Mouse (Mus musculus) thymus, adult 18-20 months (tissue): ENCODE results near the gene Amer2.

Experiments used
- DNase-seq, 2 experiments: peaks; one replicate each; pipeline ENCODE4 v3.0.0; 2022; ENCODE audit warnings: mixed read lengths in 2 of 2

Amer2 gene

DNA sequence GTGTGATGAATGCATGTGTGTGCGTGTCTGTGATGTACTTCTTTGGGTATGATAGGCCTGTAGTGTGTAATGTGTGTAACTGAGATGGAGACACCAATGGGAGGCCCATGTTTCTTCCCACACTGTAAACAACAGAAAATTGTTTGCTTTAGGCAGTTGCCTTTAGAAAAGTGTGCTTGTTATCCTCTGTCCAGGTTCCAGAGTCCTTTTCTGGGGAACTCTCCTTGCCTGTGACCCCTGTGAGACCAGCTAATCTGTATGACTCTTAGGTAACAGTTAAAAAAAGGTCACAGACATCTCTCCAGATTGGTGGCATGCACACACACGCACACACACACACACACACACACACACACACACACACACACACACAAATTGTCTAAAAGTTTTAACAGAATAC is 15.3 kb downstream of the Amer2 start:
- no peak for DNase-seq

DNA sequence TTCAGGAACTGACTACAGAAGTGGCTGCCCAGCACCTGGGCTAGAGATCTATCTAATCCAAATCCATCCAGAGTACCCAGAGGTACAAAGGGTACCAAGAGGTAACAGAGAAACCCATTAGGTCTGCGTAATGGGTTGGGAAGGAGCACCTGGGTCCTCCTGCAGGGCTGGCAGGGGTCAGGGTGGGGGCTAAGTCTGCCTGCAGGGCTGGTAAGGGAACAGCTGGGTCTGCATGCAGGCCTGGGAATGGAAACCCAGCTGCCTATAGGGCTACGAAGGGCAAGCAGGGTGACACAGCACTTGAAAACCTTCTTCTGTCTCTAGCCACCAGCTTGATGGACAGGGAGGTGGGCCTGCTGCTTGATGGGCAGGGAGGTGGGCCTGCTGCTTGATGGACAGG is 19.1 kb downstream of the Amer2 start:
- DNase-seq, result no peak

DNA sequence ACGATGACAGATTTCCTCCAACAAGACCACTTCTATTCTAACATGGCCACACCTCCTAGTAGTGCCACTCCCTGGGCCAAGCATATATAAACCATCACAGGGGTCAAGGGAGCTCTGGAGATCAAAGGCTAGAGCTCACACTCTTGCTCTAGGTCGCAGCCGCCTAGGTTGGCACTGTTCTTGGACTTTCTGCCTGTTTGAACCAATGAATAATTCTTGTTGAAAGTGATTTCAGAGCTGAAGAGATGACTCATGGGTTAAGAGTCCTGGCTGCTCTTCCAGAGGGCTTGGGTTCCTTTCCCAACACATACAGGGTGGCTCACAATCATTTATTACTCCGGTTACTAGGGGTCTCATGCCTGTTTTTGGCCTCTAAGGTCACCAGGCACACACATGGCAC is 24.3 kb downstream of the Amer2 start:
- DNase-seq, result no peak

DNA sequence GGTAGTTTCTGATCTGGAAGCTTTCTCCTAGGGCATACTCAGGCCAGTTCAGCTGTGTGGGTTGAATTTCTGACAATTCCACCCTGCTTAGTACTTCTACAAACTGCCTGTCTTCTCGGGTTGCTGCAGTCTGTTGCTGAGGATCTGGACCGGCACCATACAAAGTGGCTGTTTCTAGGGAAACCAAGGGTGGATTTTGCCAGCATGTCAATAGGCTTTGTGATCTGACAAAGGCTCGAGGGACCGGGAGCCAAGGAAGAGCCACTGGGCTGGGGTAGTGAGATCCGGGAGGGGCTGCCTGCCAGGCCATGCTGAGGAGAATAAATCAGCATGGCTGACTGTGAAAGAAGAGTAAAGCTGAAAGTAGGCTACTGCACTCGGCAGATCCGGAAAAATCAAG is 25.8 kb downstream of the Amer2 start:
- no peak for DNase-seq

DNA sequence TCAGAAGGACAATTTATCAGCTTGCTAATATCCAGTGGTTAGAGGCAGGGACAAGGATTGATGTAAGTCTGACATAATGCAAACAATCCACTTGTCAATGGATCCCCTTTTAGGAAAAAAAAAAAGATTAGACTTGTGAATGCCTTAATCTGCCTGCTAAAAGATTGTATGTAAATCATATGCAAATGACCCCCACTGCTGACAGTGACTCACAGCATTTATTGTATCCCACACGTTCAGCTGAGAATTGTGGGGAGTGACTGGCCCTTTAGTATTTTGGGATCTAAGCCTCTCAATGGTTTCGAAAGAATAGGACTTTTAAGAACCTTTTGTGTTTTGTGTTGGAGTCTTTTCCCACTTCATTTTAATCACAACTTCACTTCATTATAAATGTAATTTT is 30.2 kb downstream of the Amer2 start:
- no peak for DNase-seq

DNA sequence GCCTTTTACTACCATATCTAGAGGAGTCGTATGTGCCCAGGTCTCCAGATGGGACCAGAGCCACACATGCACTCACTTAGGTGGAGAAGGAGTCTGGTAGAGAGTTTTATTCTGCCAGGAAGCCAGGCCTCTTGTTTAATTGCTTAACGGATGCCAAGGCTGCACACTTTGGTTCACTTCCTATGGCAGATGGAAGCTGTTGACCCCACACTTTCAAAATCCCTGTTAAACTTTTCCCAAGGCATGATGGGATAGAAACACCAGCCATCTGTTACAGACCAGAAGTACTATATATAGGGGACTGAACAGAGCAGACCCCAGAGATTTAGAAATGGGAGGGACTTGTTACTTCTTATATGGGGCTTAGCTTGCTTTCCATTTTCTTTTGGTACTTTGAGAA is 32.8 kb downstream of the Amer2 start:
- DNase-seq, result no peak

DNA sequence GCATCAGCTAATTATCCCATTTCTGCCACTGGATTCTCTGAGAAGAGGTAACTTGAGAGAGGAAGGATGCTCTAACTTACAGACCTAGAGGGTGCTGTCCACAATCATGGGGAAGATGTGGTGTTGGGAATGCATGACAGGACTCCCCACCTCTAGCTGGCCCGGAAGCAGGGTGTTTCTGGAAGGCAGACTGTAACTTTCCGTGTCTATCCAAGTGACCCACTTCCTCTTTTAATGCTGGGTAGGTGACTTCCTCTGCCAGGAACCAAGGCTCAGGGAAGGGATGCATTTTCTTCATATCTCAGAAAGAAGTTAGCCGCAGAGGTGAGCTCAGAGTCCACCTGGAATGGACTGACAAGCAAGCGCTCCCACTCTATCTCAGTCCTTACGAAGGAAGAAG is 33.5 kb downstream of the Amer2 start:
- no peak for DNase-seq

DNA sequence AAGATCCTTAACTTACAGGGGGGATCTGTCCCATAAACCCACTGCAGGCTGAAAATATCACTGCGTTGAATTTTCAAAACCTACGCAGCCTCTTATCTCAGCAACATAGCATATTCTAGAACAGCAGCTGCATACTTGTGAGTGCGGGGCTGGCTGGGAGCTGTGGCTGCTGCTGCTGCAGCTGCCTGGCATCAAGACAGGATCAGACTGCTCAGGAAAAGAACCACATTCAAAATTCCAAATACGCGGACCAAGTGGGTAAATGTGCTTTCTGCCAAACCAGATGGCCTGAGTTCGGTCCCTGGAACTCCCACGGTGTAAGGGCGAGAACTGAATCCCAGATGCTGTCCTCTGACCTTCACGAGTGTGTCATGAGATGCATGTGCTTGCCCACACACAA is 34.3 kb downstream of the Amer2 start:
- no peak for DNase-seq

DNA sequence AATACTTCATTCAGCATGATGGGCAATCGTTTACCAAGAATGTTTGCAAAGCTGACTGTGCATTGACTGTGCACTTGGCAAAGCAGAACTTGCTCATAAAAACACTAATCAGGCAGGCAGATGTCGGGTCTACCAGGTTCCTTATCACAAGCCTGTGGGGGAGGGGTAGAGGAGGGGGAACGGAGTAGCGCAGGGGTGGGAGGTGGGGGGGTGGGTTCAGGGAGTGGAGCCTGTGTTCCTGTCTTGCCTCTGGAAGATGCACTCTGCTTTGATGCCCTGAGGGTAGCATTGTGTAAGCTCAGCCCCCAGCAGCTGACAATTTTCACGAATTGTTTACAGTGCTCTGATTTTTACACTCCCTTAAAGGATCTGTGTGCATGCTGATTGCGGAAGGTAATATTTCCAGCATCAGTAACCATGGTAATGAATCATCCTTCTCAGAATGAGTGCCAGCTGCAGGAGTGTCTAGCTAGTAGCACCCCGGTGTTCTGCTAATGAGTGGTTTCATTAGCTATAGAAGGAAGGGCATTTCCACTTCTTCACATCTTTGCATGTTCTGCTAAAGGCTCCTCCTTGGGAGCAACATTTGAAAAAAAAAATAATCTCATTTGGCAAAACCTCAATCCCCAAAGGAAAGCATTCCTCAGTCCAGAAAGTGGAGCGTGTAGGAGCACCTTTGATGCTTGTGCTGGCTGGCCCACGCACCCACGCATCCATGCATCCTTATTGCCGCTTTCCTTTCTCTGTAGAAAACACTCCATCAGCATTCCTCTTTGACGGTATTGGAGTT is 36.8 kb downstream of the Amer2 start:
- DNase-seq, result no peak

DNA sequence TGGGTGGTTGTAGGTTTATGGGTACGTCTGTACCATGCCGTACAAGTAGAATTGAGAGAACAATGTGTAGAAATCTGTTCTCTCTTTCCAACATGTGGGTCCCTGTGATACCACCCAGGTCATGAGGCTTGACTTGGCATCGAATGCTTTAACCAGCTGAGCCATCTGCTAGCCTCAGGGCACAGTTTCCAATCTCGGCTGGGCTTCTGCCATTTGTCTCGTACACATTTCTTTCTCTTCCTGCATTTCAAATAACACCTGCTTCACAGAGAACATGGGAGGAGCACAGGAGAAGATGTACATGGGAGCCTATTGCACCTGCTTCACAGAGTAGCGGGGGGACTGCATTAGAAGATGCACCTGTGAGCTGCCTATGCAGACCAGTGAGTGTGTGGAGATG is 38.2 kb downstream of the Amer2 start:
- no peak for DNase-seq

DNA sequence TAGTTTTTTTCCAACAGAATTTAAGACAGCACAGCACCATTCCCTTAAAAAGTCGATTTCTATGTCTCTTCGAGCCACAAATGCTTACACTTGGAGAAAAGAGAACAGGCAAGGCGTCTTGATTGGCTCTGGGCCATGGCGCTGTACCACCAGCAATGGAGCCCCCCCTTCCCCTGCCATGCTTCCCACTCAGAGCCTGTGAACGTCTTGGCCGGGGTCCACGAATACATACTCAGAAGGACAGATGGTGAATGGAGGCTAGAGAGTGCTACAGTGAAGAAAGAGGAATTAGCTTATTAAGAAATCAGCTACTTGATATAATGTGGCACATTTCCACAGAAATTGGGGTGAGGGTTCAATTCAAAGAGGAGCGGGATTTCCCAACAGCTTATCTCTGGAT is 41.6 kb downstream of the Amer2 start:
- DNase-seq, result no peak

DNA sequence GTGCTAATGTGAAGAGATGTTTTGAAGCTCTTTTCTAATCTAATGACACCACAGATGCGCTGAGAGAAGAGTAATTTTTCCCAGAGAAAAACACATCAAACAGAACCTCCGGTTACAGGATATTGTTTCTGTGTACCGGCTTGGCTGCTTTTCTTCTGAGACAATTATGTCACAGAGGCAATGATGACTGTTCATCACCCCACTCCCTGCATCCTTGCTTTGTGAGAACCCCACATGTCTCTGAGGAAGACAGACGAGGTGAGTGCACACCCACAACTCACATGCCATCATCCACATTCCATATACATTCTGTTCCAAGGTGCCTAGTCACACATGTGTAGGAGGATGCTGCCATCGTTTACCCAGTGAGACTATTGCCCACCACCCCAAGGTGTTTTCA is 44.9 kb downstream of the Amer2 start:
- DNase-seq, result no peak

DNA sequence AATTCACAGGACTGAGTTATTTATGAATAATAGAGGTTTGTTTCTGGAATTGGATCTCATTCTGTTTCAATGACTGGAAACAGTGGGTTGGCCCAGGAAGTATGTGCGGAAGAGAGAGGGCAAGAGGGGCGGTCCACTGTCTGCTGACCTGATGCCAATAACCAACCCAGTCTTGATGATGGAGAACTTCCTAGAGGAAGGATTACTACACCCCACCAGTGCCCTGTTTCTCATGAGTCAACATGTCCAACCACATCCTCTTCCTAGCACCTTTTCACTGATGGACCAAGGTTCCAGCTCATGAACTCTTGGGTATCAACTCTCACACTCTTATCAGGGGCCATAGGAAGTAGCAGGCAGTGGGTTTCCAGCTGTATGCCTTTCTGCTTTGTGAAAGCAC is 49.9 kb downstream of the Amer2 start:
- DNase-seq, result no peak

DNA sequence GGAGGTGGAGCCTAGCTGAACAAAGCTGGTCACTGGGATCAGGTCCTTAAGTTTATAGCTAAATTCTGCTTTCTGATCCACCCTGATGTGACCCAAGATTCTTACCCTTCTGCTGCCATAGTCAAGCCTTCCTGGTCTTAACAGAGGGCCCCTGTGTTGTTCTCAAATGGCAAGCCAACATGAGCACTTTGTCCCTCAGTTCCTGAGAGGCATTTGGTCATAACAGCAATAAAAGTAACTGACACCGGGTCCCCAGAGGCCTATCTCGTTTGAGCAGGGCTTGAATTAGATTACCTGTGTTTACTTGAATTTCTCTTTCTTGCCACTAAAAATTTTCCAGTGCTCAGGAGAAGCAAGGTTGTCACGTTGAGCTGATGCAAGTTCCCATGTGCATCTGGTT is 51.1 kb downstream of the Amer2 start:
- DNase-seq, result no peak

DNA sequence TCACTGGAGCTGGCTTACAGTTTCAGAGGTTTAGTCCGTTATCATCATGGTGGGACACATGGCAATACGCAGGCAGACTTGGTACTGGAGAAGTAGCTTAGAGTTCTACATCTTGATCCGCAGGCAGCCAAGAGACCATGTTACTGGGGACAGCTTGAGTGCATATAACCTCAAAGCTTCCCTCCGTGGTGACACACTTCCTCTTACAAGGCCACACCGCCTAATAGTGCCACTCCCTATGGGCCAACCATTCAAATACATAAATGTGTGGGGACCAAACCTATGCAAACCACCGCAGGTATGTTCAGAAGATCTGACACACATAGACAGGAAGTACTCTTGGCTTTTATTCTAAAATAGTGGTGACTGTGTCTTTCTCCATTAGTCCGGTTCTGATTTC is 52.5 kb downstream of the Amer2 start:
- DNase-seq, result no peak

DNA sequence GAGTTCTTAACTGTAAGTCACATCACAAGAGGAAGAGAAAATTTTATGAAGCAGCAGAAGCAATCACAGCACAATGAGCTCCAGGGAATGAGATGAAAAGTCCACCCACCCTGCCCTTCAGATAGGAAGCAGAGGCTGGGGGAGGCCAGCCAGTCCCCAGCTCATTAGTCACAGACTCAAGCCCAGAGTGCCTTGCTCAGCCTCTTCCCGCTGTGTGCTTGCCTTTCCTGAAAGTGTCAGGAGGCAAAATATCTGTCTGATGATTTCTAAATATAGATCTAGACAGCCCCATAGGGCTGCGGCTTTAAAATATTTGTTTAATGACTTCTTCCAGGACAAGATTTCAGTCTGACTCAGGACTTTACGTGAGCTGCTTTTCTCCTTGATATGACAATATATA is 54.8 kb downstream of the Amer2 start:
- no peak for DNase-seq

DNA sequence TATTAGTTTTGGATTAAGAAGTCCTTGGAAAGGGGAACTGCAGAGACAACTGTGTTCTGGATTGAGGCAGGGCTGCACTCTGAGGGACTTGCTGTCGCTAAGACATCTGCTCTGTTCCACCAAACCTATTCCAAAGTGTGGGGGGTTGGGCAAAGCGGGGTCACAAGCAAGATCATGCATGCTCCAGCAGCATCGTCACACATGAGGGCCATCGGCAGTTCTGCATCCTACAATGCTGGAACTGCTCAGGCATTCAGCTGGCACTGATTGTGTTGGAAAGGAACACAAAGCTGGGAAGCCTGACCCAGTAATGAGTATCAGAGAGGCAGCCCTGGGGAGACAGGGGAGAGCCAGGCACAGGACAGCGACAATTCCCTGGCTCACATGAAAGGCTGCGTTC is 56.5 kb downstream of the Amer2 start:
- DNase-seq, result no peak

DNA sequence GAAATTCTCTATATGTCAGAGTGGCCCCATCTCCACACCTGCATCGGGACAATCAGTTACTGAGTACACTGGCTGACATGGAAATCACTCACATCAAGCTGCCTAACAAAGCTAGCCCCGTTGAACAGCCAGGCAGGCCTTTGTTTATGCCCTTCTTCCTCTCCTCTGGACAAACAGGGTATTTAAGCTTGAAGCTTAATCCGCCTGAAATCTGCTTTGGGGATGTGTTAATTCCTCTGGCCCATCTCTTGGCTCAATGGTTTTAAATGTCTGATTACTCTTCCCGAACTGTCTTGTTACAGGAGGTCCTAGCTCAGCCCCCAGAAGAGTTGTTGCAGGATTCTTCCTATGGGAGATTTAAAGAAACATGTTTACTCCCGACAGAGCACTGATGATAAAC is 58.5 kb downstream of the Amer2 start:
- DNase-seq, result no peak

DNA sequence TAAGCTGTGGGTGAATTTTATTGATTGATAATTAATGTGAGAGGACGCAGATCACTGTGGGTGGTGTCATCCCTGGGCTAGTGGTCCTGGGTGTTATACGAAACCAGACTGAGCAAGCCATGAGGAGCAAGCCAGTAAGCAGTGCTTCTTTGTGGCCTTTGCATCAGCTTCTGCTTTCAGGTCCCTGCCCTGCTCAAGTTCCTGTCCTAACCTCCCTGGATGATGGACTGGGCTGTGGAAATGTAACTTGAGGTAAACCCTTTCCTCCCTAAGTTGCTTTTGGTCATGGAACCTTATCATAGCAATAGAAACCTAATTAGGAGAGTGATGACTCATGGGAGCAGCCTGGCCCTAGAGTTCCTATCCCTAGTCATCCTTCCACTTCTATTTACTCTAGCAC is 59.1 kb downstream of the Amer2 start:
- no peak for DNase-seq

DNA sequence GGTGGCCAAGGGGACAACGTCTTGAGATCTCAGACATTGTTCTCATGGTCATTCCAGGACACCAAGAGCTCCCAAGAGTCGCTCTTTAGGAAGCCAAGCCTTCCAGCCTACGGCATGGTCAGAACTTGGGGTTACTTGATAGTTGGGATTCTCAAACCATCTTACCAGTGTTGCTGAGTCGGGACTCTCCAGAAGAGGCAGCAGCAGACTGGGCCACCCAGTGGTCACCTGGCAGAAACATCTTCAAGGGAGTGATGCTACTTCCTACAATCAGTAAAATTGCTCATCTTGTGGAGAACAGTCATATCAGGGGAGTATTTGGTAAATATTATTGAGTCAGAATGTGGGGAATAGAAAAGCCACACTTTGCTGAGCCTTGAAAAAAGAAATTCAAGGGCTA is 62.5 kb downstream of the Amer2 start:
- DNase-seq, result no peak

DNA sequence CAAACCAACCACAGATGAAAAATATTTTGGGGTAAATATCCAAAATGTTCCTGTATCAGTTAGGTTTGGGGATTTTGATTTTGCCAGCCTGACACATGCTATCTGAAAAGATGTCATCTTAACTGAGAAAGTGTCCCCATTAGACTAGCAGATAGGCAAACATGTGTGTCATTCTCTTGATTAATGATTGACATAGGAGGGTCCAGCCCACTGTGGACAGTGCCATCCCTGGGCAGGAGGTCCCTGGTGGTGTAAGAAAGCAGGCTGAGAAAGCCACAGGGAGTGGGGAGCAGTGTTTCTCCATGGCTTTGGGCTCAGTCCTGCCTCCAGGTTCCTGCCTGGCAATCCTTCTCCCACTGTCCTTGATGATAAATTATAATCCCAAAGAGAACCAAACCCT is 63.3 kb downstream of the Amer2 start:
- no peak for DNase-seq
